Mouse (Mus musculus) MN1 (cell line): Measurements from ENCODE around the gene Gm3488.
"Not testable (repeated sequence)": the region's sequence is repeated elsewhere in the genome, so short reads cannot be mapped to it uniquely, and the experiment has no call there.

Experiments used
- DNase-seq: peaks from one replicate; pipeline ENCODE4 v3.0.0-alpha.2; 2016; ENCODE audit warnings: low spot score

Gm3488 gene

GRCm38 (mm10) chr14:5501374-5501773 is at the start of gene Gm3488:
Gene Gm3488, plus strand, starts transcription at chr14:5501674.
- DNase-seq = not testable (repeated sequence)

DNA sequence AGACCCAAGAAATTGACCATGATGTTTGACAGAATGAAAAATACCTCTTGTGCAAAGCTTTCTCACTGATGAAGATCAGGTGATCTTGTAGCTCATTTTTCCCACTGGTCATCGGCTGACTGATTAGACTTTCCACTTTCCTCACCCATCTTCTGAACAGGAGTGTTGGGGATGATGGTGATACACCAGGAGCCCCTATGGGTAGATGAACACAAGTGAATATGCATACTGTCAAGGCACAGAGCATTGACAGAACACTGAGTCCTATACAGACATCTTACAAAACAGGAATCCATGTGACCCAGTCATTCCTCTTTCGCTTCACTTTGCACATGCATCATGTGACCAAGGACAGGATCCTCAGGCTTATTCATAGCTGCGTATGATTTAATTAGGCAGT is 46.1 kb upstream of the Gm3488 start, which contains the start of gene Gm3194:
Gene Gm3194 (minus strand): TSS at position 101 of the 400 bp plus-strand sequence.
- not testable (repeated sequence) for DNase-seq

GRCm38 (mm10) chr14:5460469-5460868 is 41.0 kb upstream of the Gm3488 start:
- not testable (repeated sequence) for DNase-seq

DNA sequence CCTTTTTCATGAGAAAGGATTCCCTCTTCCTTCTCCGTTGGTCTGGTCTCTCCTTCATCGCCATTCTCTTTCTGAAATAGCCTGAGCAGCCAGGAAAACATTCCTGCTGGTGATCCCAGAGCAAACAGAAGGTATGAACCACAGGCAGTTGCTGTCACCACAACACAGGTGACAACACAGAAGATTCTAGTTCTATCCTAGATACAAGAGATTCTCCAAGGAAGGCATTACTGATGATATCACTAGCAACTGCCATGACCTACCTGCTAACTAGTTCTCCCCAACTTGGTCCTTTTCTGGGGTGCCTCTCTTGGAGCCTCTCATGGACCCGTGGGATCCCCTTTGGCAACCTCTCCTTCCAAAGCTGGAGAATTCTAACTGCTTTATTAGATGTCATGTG is 23.7 kb upstream of the Gm3488 start, which contains the start of gene Gm8246:
Gene Gm8246 (minus strand): TSS at position 101 of the 400 bp plus-strand sequence.
- DNase-seq = not testable (repeated sequence)

DNA sequence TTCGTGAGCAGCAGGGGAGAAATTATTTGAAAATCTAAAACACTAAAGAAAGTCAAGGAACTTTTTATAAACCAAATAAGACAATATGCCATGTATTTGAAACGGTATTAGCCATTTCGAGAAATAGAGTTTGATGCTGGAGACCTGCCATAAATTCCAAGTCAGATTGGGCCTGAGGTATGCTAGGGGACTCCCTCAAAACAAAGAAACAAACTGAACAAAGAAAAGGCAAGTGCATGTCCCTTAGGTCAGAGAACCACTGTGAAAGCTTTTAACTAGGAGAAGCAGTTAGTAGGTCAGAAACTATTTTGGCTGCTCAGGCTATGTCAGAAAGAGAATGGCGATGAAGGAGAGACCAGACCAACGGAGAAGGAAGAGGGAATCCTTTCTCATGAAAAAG is 17.6 kb upstream of the Gm3488 start, which contains the start of gene Gm3187:
Gene Gm3187 (plus strand): TSS at position 301 of the 400 bp plus-strand sequence.
- not testable (repeated sequence) for DNase-seq

GRCm38 (mm10) chr14:5538196-5538595 is 36.7 kb downstream of the Gm3488 start, which contains the start of gene Gm3532:
Gene Gm3532, plus strand, starts transcription at chr14:5538496.
- not testable (repeated sequence) for DNase-seq
